ENCODE assay signal across 8 mouse cellular contexts in genomic region chr15:8446435-8446834, GRCm38 (mm10). TPM values are rescaled to one million over a fixed set of nuclear protein-coding genes. Genes with fewer than 3 reads are reported as not detected.
DNase-seq lines count a peak whose midpoint lies in the region; ATAC-seq and TF ChIP-seq lines count a peak whose summit lies in the region.

No protein-coding gene starts in this region.

- no peaks in the 10 kb centered on the region for H3K9me3 ChIP-seq in heart, embryonic 12.5 days (replicated peaks)
- H3K9me3 ChIP-seq in midbrain, embryonic 12.5 days = no peaks in the 10 kb centered on the region

- H3K27ac ChIP-seq in heart, embryonic 12.5 days (ENCODE audit: poor library complexity, severe bottlenecking) = peak overlapping the region; percentile 99
- H3K27ac ChIP-seq in midbrain, embryonic 12.5 days (replicated peaks) = no peak overlapping the region

- 3% methylated on average over 6 of the region's 6 CpGs for WGBS in lung, adult 2 months
- 11% methylated on average over 6 of the region's 6 CpGs for WGBS in heart, embryonic 12.5 days
- 3% methylated on average over 6 of the region's 6 CpGs for WGBS in midbrain, embryonic 12.5 days

- H3K36me3 ChIP-seq in heart, embryonic 12.5 days = no peaks in the 10 kb centered on the region
- no peaks in the 10 kb centered on the region for H3K36me3 ChIP-seq in midbrain, embryonic 12.5 days

- H3K4me3 ChIP-seq in lung, adult 2 months (replicated peaks; ENCODE audit: extremely low read depth, low read depth, low read length) = peak overlapping the region; percentile 84
- H3K4me3 ChIP-seq in heart, embryonic 12.5 days = peak overlapping the region; percentile 97
- H3K4me3 ChIP-seq in midbrain, embryonic 12.5 days = peak overlapping the region; percentile 79

- TF ChIP-seq CTCF in lung, adult 2 months (IDR thresholded peaks at IDR 0.05; ENCODE audit: insufficient read depth, low read length) = peak; percentile 13; the same call in 1 of the 2 replicates

- peak overlapping the region; percentile 99; the same call in 1 of the 2 replicates for H3K9ac ChIP-seq in heart, embryonic 12.5 days
- peak overlapping the region; percentile 97; the same call in 1 of the 2 replicates for H3K9ac ChIP-seq in midbrain, embryonic 12.5 days (replicated peaks)

- H3K4me1 ChIP-seq in lung, adult 2 months (ENCODE audit: control insufficient read depth, insufficient read depth, low read length) = peaks cover 6% of the 10 kb centered on the region; the same call in 1 of the 2 replicates
- H3K4me1 ChIP-seq in heart, embryonic 12.5 days (replicated peaks) = peaks cover 11% of the 10 kb centered on the region; the same call in 1 of the 2 replicates
- H3K4me1 ChIP-seq in midbrain, embryonic 12.5 days = peaks cover 30% of the 10 kb centered on the region

- H3K27me3 ChIP-seq in heart, embryonic 12.5 days (replicated peaks) = no peaks in the 10 kb centered on the region
- H3K27me3 ChIP-seq in midbrain, embryonic 12.5 days = no peaks in the 10 kb centered on the region

- no peak for TF ChIP-seq POLR2A in lung, adult 2 months (IDR thresholded peaks at IDR 0.05; ENCODE audit: borderline replicate concordance, extremely low read depth, low read depth, low read length)

- peak overlapping the region; percentile 80 for H3K4me2 ChIP-seq in heart, embryonic 12.5 days
- H3K4me2 ChIP-seq in midbrain, embryonic 12.5 days (replicated peaks) = peak overlapping the region; percentile 78

- no peak for ATAC-seq in heart, embryonic 12.5 days (ENCODE audit: insufficient number of reproducible peaks, low FRiP score)
- ATAC-seq in midbrain, embryonic 12.5 days (ENCODE audit: low FRiP score, low read depth) = no peak
- no peak for ATAC-seq in erythroid progenitor cell, adult 5-6 weeks (replicated peaks; ENCODE audit: low FRiP score, poor library complexity, severe bottlenecking)

- DNase-seq in lung, adult 2 months = no peak
- no peak for DNase-seq in lung, postnatal 14 days
- peak; percentile 47 for DNase-seq in c-Kit-positive CD71-positive TER-119-positive erythroid progenitor cells, embryonic 14.5 days (ENCODE audit: low spot score)
- DNase-seq in kidney, postnatal 4 days = peak; percentile 43 to 59
- no peak for DNase-seq in ovary, postnatal 36 days (ENCODE audit: low spot score)

RNA-seq across cellular contexts. Expression of gene Nipbl, which starts 2.2 kb away (rescaled TPM):
- 4.9 and 7.1 TPM in 2 replicates for polyA plus RNA-seq in lung, adult 2 months (2012; rRNA removed)
- 13.3 and 13.6 TPM in 2 replicates for polyA plus RNA-seq in heart, embryonic 12.5 days (2016; fragmentation: Nextera tagmentation; extraction: Ambion mirVana)
- 23.8 and 24.7 TPM in 2 replicates for polyA plus RNA-seq in midbrain, embryonic 12.5 days (2016; fragmentation: Nextera tagmentation; extraction: Ambion mirVana)
- 54.8 and 83.8 TPM in 2 replicates for total RNA-seq in erythroid progenitor cell, adult 5-6 weeks (2015; ENCODE audit: low replicate concordance)
- total RNA-seq in erythroid progenitor cell, adult 5-6 weeks (2017; ENCODE audit: low replicate concordance) = 66.6 and 69.1 TPM in 2 replicates

Comparison
In these comparisons a context has a peak if more than half of its experiments do, and no peak if none do; other contexts are left out.
1. DNase-seq: peak in c-Kit-positive CD71-positive TER-119-positive erythroid progenitor cells, embryonic 14.5 days (single experiment) and kidney, postnatal 4 days (2 of 2); none in lung, adult 2 months (single experiment), lung, postnatal 14 days (single experiment) and ovary, postnatal 36 days (single experiment).
2. Peak in every context shown above with its lines, with median percentiles within 50 percentile points of each other: H3K4me3 ChIP-seq.